Mouse (Mus musculus) spleen, adult 2 months (tissue): Measurements from ENCODE around the gene Actb.

Experiments used
- CTCF ChIP-seq: fragments of 200-500 bp; IDR thresholded peaks from 2 replicates; pipeline ENCODE4 v1.5.1; 2011; ENCODE audit warnings: mild to moderate bottlenecking, inconsistent platforms; ENCODE audit not compliant: insufficient read depth, insufficient read length, insufficient replicate concordance; ENCODE audit errors: extremely low read depth
- POLR2A ChIP-seq: fragments of 200-500 bp; IDR thresholded peaks from 2 replicates; pipeline ENCODE4 v1.6.1; 2011; ENCODE audit warnings: low read depth, low read length, inconsistent platforms

- TF ChIP-seq POLR2A (no peak), CTCF (no peak)
These were observed 8.8 kb downstream of the Actb start for GRCm38 (mm10) chr5:142897568-142898248.
